Mouse (Mus musculus) kidney, adult 2 months (tissue): ENCODE data around the gene Omg. TPM values are rescaled to one million over a fixed set of nuclear protein-coding genes. Genes with fewer than 3 reads are reported as not detected.
A peak's percentile ranks its signal among the peaks of the same experiment; 100 is the strongest.

Experiments
- DNase-seq: peaks from one replicate; pipeline ENCODE4 v3.0.0; 2021
- H3K27ac ChIP-seq: fragments of 200-500 bp; 2 replicates; pipeline ENCODE4 v1.5.1; 2012; ENCODE audit warnings: low read depth, low read length, control low read depth, inconsistent platforms; ENCODE audit not compliant: insufficient read depth
- H3K27me3 ChIP-seq: fragments of 200-500 bp; replicated peaks from 2 replicates; pipeline ENCODE4 v1.6.1; 2012; ENCODE audit warnings: mild to moderate bottlenecking, moderate library complexity, low read length, inconsistent platforms; ENCODE audit not compliant: control insufficient read depth, insufficient read depth
- H3K36me3 ChIP-seq: fragments of 200-500 bp; 2 replicates; pipeline ENCODE4 v1.6.1; 2012; ENCODE audit warnings: mild to moderate bottlenecking, moderate library complexity, low read length, inconsistent platforms; ENCODE audit not compliant: control insufficient read depth, insufficient read depth
- H3K4me1 ChIP-seq: fragments of 200-500 bp; 2 replicates; pipeline ENCODE4 v1.6.1; 2011; ENCODE audit warnings: low read length; ENCODE audit not compliant: control insufficient read depth, insufficient read depth
- H3K4me3 ChIP-seq: fragments of 200-500 bp; 2 replicates; pipeline ENCODE4 v1.5.1; 2011; ENCODE audit warnings: mild to moderate bottlenecking, low read depth, low read length, control low read depth; ENCODE audit not compliant: insufficient read depth
- CTCF ChIP-seq: fragments of 200-500 bp; conservative IDR thresholded peaks from 2 replicates; pipeline ENCODE4 v1.5.1; 2011; ENCODE audit warnings: low read depth, mild to moderate bottlenecking, control low read depth, low read length, moderate library complexity, mixed read lengths; ENCODE audit not compliant: insufficient read depth, insufficient read length
- POLR2A ChIP-seq: fragments of 200-500 bp; IDR thresholded peaks from one replicate; pipeline ENCODE4 v1.6.1; 2011; ENCODE audit warnings: low read depth, low read length, control low read depth
- WGBS: fragments of 180-500 bp; shearing (Covaris S2); methylation state at CpG from one replicate; pipeline ENCODE4 v1.1.7; 2018; 5-methylcytosine and 5-hydroxymethylcytosine counted together
- polyA plus RNA-seq: library from polyadenylated mRNA; depleted of rRNA; stranded (reverse); fragments of >200 nt; gene quantifications from 2 replicates; pipeline ENCODE4 v1.2.3, GENCODE M21; 2012; rRNA removed

Gene Omg
- polyA plus RNA-seq = 0.04 and 0.16 TPM in 2 replicates

GRCm38 (mm10) chr11:79503845-79504244, at the start of gene Omg:
TSS of gene Omg (minus strand) at chr11:79504084.
- TF ChIP-seq POLR2A = no peak
- TF ChIP-seq CTCF = no peak
- H3K36me3 ChIP-seq = no peaks in the 10 kb centered on the region
- H3K4me3 ChIP-seq = no peak within 1 kb of the TSS
- no peak for DNase-seq
- WGBS = 49% methylated on average over 8 of the region's 8 CpGs
- peaks cover 2% of the 10 kb centered on the region; the same call in 1 of the 2 replicates for H3K4me1 ChIP-seq
- H3K27me3 ChIP-seq = no peaks in the 10 kb centered on the region
- no peak within 1 kb of the TSS for H3K27ac ChIP-seq

GRCm38 (mm10) chr11:79552622-79553021, 48.7 kb upstream of the Omg start:
- DNase-seq = no peak
- 88% methylated on average over 1 of the region's 1 CpGs for WGBS
- Histone ChIP-seq H3K4me3 (no peak overlapping the region), H3K27ac (no peak overlapping the region), H3K36me3 (peaks cover 5% of the 10 kb centered on the region), H3K4me1 (no peaks in the 10 kb centered on the region), H3K27me3 (no peaks in the 10 kb centered on the region)
- TF ChIP-seq CTCF = no peak
- TF ChIP-seq POLR2A = no peak

- no peak for TF ChIP-seq POLR2A
- no peak for TF ChIP-seq CTCF
- no peak overlapping the region for H3K4me3 ChIP-seq
- DNase-seq = no peak
- no peak overlapping the region for H3K27ac ChIP-seq
- 0 out of 2 replicates have a peak, but pooled peaks cover 5% of the 10 kb centered on the region for H3K4me1 ChIP-seq
- 92% methylated on average over 3 of the region's 3 CpGs for WGBS
- H3K27me3 ChIP-seq = no peaks in the 10 kb centered on the region
- no peaks in the 10 kb centered on the region; the same call in 1 of the 2 replicates for H3K36me3 ChIP-seq
Observed at GRCm38 (mm10) chr11:79536293-79536692, 32.4 kb upstream of the Omg start.

GRCm38 (mm10) chr11:79535554-79535953, 31.7 kb upstream of the Omg start:
- Histone ChIP-seq H3K4me1 (0 out of 2 replicates have a peak, but pooled peaks cover 5% of the 10 kb centered on the region), H3K27ac (no peak overlapping the region), H3K36me3 (no peaks in the 10 kb centered on the region; the same call in 1 of the 2 replicates), H3K4me3 (no peak overlapping the region), H3K27me3 (no peaks in the 10 kb centered on the region)
- DNase-seq = no peak
- TF ChIP-seq CTCF = no peak
- TF ChIP-seq POLR2A = no peak
- 88% methylated on average over 4 of the region's 4 CpGs for WGBS

GRCm38 (mm10) chr11:79533950-79534690, 30.2 kb upstream of the Omg start:
- Histone ChIP-seq H3K27me3 (no peaks in the 10 kb centered on the region), H3K4me3 (no peak overlapping the region), H3K4me1 (0 out of 2 replicates have a peak, but pooled peaks cover 5% of the 10 kb centered on the region), H3K36me3 (no peaks in the 10 kb centered on the region; the same call in 1 of the 2 replicates), H3K27ac (no peak overlapping the region)
- WGBS = 65% methylated on average over 8 of the region's 8 CpGs
- peak; percentile 25 for DNase-seq
- TF ChIP-seq CTCF (no peak), POLR2A (no peak)

GRCm38 (mm10) chr11:79533311-79533710, 29.4 kb upstream of the Omg start:
- WGBS = 92% methylated on average over 6 of the region's 6 CpGs
- H3K27ac ChIP-seq = no peak overlapping the region
- no peak overlapping the region for H3K4me3 ChIP-seq
- H3K27me3 ChIP-seq = no peaks in the 10 kb centered on the region
- TF ChIP-seq CTCF = no peak
- no peak for TF ChIP-seq POLR2A
- no peak for DNase-seq
- H3K4me1 ChIP-seq = 0 out of 2 replicates have a peak, but pooled peaks cover 5% of the 10 kb centered on the region
- H3K36me3 ChIP-seq = no peaks in the 10 kb centered on the region; the same call in 1 of the 2 replicates

GRCm38 (mm10) chr11:79531485-79531884, 27.6 kb upstream of the Omg start:
- Histone ChIP-seq H3K27me3 (no peaks in the 10 kb centered on the region), H3K27ac (no peak overlapping the region), H3K4me3 (no peak overlapping the region), H3K36me3 (no peaks in the 10 kb centered on the region; the same call in 1 of the 2 replicates), H3K4me1 (peaks cover 15% of the 10 kb centered on the region)
- 93% methylated on average over 4 of the region's 4 CpGs for WGBS
- no peak for TF ChIP-seq POLR2A
- no peak for TF ChIP-seq CTCF
- no peak for DNase-seq
